Mouse (Mus musculus): Measurements from ENCODE around the gene 4930407I10Rik.

4930407I10Rik gene

GRCm38 (mm10) chr15:82063909-82064308 lies 5.0 kb downstream of the 4930407I10Rik start:
- DNase-seq = no peak

GRCm38 (mm10) chr15:82065511-82065910 lies 6.6 kb downstream of the 4930407I10Rik start:
- DNase-seq = no peak

- DNase-seq = no peak
These were observed 10.9 kb downstream of the 4930407I10Rik start, which contains the start of gene Mei1 for GRCm38 (mm10) chr15:82069898-82070297. Gene Mei1, plus strand, starts transcription at chr15:82069996.

GRCm38 (mm10) chr15:82071816-82072469 lies 13.0 kb downstream of the 4930407I10Rik start:
- no peak for DNase-seq

- DNase-seq = no peak
These were observed 14.5 kb downstream of the 4930407I10Rik start for GRCm38 (mm10) chr15:82073490-82073889.

- DNase-seq = no peak
These were observed 20.9 kb downstream of the 4930407I10Rik start for GRCm38 (mm10) chr15:82079883-82080282.

- peak; percentile 19 to 29 for DNase-seq
These were observed 22.2 kb downstream of the 4930407I10Rik start for GRCm38 (mm10) chr15:82081161-82081560.

GRCm38 (mm10) chr15:82085606-82086005 lies 26.7 kb downstream of the 4930407I10Rik start:
- DNase-seq = no peak

- DNase-seq = no peak
These were observed 27.2 kb downstream of the 4930407I10Rik start for GRCm38 (mm10) chr15:82086131-82086530.

GRCm38 (mm10) chr15:82087266-82087665 lies 28.3 kb downstream of the 4930407I10Rik start:
- DNase-seq = no peak

GRCm38 (mm10) chr15:82091061-82091460 lies 32.1 kb downstream of the 4930407I10Rik start:
- no peak for DNase-seq

- DNase-seq = no peak
These were observed 48.1 kb downstream of the 4930407I10Rik start for GRCm38 (mm10) chr15:82106953-82107555.
